Mouse (Mus musculus) CH12.LX (cell line): ENCODE data around the gene Rgs18.

Experiments
- CHD1 ChIP-seq: IDR thresholded peaks from 2 replicates; pipeline ENCODE4 v1.6.1; 2012; ENCODE audit warnings: low read depth, low read length, improper control_type of control experiment, inconsistent platforms
- CTCF ChIP-seq, 2 experiments: IDR thresholded peaks in 1 of 2; conservative IDR thresholded peaks in 1 of 2; 2 replicates each; pipeline ENCODE4 v1.5.1; 2011 to 2012; ENCODE audit warnings: low read depth in 2 of 2, low read length in 2 of 2, improper control_type of control experiment in 1 of 2, inconsistent platforms in 1 of 2, mild to moderate bottlenecking in 1 of 2, moderate library complexity in 1 of 2
- EP300 ChIP-seq: IDR thresholded peaks from 2 replicates; pipeline ENCODE4 v1.6.1; 2011; ENCODE audit warnings: low read length, improper control_type of control experiment
- GABPA ChIP-seq: IDR thresholded peaks from 2 replicates; pipeline ENCODE4 v1.6.1; 2012; ENCODE audit warnings: low read depth, low read length, improper control_type of control experiment, inconsistent platforms; ENCODE audit not compliant: insufficient replicate concordance
- MAFK ChIP-seq: IDR thresholded peaks from 2 replicates; pipeline ENCODE4 v1.6.1; 2011; ENCODE audit warnings: low read length, improper control_type of control experiment; ENCODE audit not compliant: insufficient replicate concordance
- MEF2A ChIP-seq: IDR thresholded peaks from 2 replicates; pipeline ENCODE4 v1.6.1; 2014; ENCODE audit warnings: low read depth, mild to moderate bottlenecking, inconsistent platforms, low read length, improper control_type of control experiment, borderline replicate concordance
- RCOR1 ChIP-seq: conservative IDR thresholded peaks from 2 replicates; pipeline ENCODE4 v1.6.1; 2012; ENCODE audit warnings: low read depth, mild to moderate bottlenecking, inconsistent platforms, low read length, improper control_type of control experiment
- SMC3 ChIP-seq: IDR thresholded peaks from 2 replicates; pipeline ENCODE4 v1.6.1; 2011; ENCODE audit warnings: low read depth, low read length, improper control_type of control experiment
- TCF12 ChIP-seq: IDR thresholded peaks from 2 replicates; pipeline ENCODE4 v1.6.1; 2014; ENCODE audit warnings: low read depth, mild to moderate bottlenecking, inconsistent platforms, low read length, improper control_type of control experiment
- ZKSCAN1 ChIP-seq: IDR thresholded peaks from 2 replicates; pipeline ENCODE4 v1.6.1; 2012; ENCODE audit warnings: low read depth, inconsistent platforms, low read length, improper control_type of control experiment, borderline replicate concordance
- ZMIZ1 ChIP-seq: IDR thresholded peaks from 2 replicates; pipeline ENCODE4 v1.6.1; 2012; ENCODE audit warnings: low read depth, mild to moderate bottlenecking, inconsistent platforms, low read length, improper control_type of control experiment
- ZNF384 ChIP-seq: IDR thresholded peaks from 2 replicates; pipeline ENCODE4 v1.6.1; 2012; ENCODE audit warnings: low read depth, low read length, improper control_type of control experiment, inconsistent platforms

DNA sequence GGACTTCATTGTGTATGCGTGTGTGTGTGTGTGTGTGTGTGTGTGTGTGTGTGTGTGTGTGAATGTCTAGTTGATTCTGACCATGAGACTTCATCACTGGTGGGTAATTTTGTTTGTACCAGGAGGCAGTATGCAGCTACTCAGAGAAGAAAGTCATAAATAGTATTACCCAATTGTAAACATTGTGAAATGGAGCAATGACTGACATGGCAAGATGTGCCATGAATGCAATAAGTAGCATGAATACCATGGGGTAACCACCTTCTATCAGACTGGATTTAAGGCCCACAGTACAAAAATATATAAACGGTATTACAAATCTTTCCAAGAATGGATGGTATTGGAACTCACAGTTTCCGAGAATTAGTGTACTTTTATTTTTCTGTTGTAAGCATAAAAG lies 14.4 kb downstream of the Rgs18 start:
- TF ChIP-seq ZKSCAN1 (no peak), EP300 (no peak), SMC3 (no peak), CHD1 (no peak), CTCF (conservative IDR thresholded peaks at IDR 0.05 in 1 of 2, IDR thresholded peaks at IDR 0.05 in 1 of 2; ENCODE audit: low read depth in 2 of 2, low read length in 2 of 2) (no peak), ZMIZ1 (no peak), MAFK (no peak), RCOR1 (no peak), MEF2A (no peak), TCF12 (no peak), ZNF384 (no peak), GABPA (no peak)
